Mouse (Mus musculus): ENCODE results near the gene Prdx3.

GRCm38 (mm10) chr19:60905477-60905876 is 31.1 kb upstream of the Prdx3 start:
- no peak for TF ChIP-seq CTCF (IDR thresholded peaks at IDR 0.05; ENCODE audit: borderline replicate concordance, control insufficient read depth, extremely low read depth, insufficient read depth, low read length, poor library complexity)
- TF ChIP-seq POLR2A (IDR thresholded peaks at IDR 0.05; ENCODE audit: control insufficient read depth, extremely low read depth, insufficient read depth, low read length, poor library complexity): no peak
